Mouse (Mus musculus): ENCODE data around the gene Pirt.

Gene Pirt

DNA sequence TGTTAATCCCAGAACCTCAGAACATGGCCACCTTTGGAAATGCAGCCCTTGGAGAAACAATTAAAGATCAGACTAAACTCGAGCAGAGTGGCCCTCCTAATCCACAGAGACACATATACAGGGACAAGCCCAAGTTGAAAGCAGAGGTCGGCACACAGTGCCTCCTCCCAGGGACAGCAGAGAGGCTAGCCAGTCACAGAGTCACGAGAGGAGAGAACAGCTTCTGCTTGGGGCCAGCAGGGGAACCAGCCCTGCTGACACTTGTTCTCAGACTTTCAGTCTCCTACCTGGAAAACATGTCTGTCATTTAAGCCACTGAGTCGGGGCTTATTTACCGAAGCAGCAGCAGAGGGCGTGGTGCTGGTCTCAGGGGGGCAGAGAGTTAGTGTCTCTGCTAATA, 34.7 kb downstream of the Pirt start:
- no peak for DNase-seq (ENCODE audit: low read depth, low spot score)

DNA sequence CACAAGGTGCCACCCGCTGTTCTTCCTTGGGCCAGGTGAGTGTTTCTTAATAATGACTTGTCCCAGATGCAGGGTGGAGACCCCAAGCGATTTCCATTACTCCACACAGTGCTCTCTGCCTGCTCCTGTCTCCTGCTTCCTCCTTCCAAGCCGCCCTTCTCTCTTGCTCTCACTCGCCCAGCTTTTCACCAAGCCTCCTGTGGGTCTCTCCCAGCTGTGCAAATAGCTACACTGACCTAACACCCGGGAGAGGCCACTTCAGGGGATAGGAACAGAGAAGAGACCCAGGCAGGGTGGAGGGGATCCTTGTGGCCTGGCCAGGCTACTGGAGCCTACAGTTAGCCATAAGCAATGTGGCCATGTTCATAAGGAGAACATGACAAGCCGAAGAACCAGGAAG, 35.1 kb downstream of the Pirt start:
- DNase-seq (ENCODE audit: low read depth, low spot score) = no peak

- DNase-seq (ENCODE audit: low read depth, low spot score) = no peak
These were observed 44.5 kb downstream of the Pirt start, which contains the start of gene Tmem238l for GRCm38 (mm10) chr11:66956303-66956702. TSS of gene Tmem238l (plus strand) at chr11:66956638.

GRCm38 (mm10) chr11:66960797-66961196, 49.0 kb downstream of the Pirt start:
- DNase-seq (ENCODE audit: low read depth, low spot score) = no peak

GRCm38 (mm10) chr11:66961447-66962176, 49.8 kb downstream of the Pirt start:
- no peak for DNase-seq (ENCODE audit: low read depth, low spot score)

- no peak for DNase-seq (ENCODE audit: low read depth, low spot score)
These were observed 51.7 kb downstream of the Pirt start for GRCm38 (mm10) chr11:66963462-66963861.

DNA sequence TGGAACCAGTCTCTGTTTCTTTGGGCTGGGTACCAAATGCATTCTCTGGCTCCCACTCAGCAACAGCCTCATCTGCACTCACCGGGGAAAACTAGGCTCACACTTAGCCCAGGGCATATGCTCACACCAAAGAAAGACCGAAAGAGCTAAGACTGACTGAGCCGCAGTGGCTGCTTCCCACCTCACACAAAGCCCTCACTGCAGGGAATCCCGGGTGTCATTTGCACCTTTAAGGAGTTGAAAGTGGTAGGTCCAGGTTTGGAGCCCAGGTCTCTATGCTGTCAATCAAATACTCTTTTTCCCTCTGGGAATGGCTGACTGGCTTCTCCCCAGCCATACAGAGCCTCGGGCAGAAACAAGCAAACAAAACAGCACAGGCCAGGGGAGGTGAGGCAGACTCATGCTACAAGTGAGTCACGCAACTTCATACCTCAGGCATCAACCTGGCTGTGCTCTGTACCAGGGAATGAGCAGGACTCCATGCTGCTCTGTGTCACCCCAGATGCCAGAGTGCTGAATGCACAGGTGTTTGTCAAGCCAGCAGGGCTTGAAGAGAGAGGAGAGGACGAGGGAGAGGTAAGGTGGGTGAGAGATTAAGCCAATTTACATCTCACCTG, 54.8 kb downstream of the Pirt start:
- DNase-seq (ENCODE audit: low read depth, low spot score) = no peak

DNA sequence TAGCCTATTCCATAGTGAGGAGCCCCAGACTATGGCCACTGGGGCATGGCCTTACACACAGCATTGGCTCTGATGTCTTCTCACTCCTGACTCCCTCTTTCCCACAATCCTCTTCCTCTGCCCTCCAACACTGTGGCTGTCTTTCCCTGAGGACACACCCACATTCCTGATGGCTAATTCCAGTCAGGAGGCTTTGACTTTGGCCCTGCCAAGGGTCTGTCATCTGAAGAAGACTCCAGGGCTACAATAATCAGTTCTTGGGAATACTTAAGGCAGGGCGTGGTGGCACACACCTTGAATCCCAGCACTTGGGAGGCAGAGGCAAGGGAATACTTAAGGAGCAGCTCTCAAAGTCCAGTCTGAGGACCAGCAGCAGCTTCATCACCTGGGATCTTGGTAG, 56.8 kb downstream of the Pirt start:
- DNase-seq (ENCODE audit: low read depth, low spot score) = no peak

- DNase-seq (ENCODE audit: low read depth, low spot score) = no peak
These were observed 61.7 kb downstream of the Pirt start for GRCm38 (mm10) chr11:66973507-66973906.

DNA sequence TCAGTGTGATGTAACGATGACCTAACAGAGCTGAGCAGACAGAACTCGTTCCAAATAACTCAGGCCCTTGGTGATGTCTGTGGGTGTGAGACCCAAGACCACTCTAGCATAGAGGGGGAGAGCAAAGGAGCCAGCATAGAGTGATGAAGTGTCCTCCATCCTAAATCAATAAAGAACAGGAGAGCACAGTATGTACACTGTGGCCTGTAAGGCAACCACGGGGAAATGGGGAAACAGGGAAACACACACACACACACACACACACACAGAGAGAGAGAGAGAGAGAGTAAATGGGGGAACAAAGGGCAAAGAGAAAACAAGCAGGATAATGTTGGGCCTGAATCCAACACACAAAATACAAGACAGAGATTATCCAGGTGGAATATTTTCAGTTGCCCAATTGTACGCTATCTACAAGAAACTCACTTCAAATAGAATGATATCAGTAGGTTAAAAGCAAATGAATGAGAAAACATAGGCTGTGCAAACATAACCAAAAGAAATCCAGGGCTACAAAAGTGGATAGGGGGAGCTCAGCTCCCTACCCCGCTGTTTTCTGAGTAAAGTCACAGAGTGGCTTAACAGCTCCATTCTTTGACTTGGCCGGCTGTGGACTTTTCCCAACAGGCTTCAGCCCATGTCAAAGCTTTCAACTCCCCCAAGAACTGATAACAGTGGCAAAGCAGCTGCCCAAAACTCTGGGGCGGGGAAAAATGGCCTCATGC, 64.0 kb downstream of the Pirt start:
- DNase-seq (ENCODE audit: low read depth, low spot score) = no peak
